Mouse (Mus musculus) limb, embryonic 11.5 days (tissue): ENCODE data around the gene Fam20c. TPM values are rescaled to one million over a fixed set of nuclear protein-coding genes. Genes with fewer than 3 reads are reported as not detected.

Experiments
- ATAC-seq: fragments of 200-750 bp; cut with Nextera tagmentation; 2 replicates; pipeline ENCODE4 v1.8.0; 2017; ENCODE audit warnings: low read depth; ENCODE audit not compliant: insufficient number of reproducible peaks, low FRiP score, low TSS enrichment
- DNase-seq: peaks from one replicate; pipeline ENCODE4 v3.0.0-alpha.2; 2015; ENCODE audit warnings: low spot score
- H3K27ac ChIP-seq: fragments of 300-500 bp; sonication (generic); replicated peaks from 2 replicates; pipeline ENCODE4 v1.5.1; 2014; ENCODE audit warnings: low read depth, mild to moderate bottlenecking, low read length
- H3K27me3 ChIP-seq: fragments of 300-500 bp; sonication (generic); 2 replicates; pipeline ENCODE4 v1.6.1; 2014; ENCODE audit warnings: mild to moderate bottlenecking, low read length, mixed read lengths; ENCODE audit not compliant: control insufficient read depth, insufficient read depth
- H3K36me3 ChIP-seq: fragments of 300-500 bp; sonication (generic); 2 replicates; pipeline ENCODE4 v1.6.1; 2014; ENCODE audit warnings: mild to moderate bottlenecking, low read length, moderate library complexity, mixed read lengths; ENCODE audit not compliant: control insufficient read depth, insufficient read depth
- H3K4me1 ChIP-seq: fragments of 300-500 bp; sonication (generic); 2 replicates; pipeline ENCODE4 v1.6.1; 2014; ENCODE audit warnings: low read length, mixed read lengths; ENCODE audit not compliant: control insufficient read depth, insufficient read depth
- H3K4me2 ChIP-seq: fragments of 300-500 bp; sonication (generic); 2 replicates; pipeline ENCODE4 v1.6.1; 2014; ENCODE audit warnings: low read depth, mild to moderate bottlenecking, moderate library complexity; ENCODE audit not compliant: severe bottlenecking
- H3K4me3 ChIP-seq: fragments of 300-500 bp; sonication (generic); 2 replicates; pipeline ENCODE4 v1.5.1; 2014; ENCODE audit warnings: low read depth, low read length
- H3K9ac ChIP-seq: fragments of 300-500 bp; sonication (generic); 2 replicates; pipeline ENCODE4 v1.6.1; 2014; ENCODE audit warnings: mild to moderate bottlenecking, low read length
- H3K9me3 ChIP-seq: fragments of 300-500 bp; sonication (generic); 2 replicates; pipeline ENCODE4 v1.6.1; 2016; ENCODE audit warnings: low read length; ENCODE audit not compliant: control insufficient read depth
- WGBS: fragments of 180-500 bp; shearing (Covaris S2); extraction: QIAGEN DNeasy Blood & Tissue Kit; methylation state at CpG from one replicate; pipeline ENCODE4 v1.1.7; 2014; 5-methylcytosine and 5-hydroxymethylcytosine counted together
- polyA plus RNA-seq: library from polyadenylated mRNA; unstranded; fragments of >200 nt; fragmentation: Nextera tagmentation; extraction: Ambion mirVana; gene quantifications from 2 replicates; pipeline ENCODE4 v1.2.1, GENCODE M21; 2014

Fam20c gene
- polyA plus RNA-seq: 1.6 and 1.9 TPM in 2 replicates

DNA sequence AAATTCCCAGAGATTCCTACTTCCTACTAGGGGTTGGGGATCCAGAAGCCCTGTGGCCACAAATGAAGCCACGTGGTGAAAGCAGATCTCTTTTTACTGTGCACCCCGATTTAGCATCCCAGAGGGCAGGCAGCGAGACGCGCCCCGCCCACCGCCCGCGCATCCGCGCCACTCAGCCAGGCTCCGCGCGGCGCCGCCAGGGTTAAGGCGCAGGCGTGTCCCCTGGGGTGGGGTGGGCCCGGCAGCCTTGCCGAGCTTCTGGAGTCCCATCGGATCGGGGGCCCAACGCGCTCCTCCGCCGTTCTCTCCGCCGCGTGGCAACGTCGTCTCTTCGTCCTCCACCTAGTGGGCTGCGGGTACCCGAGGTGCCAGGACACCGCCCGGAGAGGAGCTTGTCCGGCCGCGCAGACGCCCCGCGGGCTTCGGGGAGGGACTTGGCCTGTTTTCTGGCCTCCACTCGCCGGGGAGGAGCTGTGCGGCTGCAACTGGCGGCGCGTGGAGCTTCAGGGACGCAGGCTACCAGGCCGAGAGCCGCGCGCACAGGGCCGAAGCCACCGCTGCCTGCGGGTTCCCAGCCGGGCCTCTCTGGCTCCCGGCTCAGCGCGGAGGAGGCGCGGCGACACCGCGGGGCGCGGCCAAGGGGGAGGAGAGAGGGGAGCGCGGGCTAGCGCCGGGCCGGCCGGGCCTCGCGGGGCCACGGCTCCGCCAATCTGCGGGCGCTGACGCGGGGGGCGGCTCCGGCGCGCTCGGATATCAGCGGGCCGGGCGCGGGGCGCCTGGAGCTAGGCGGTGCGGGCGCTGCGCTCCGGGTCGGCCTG is at the start of gene Fam20c:
Fam20c (plus strand) TSS at position 212 of the 818 bp plus-strand sequence.
- no peak within 1 kb of the TSS for H3K27ac ChIP-seq
- peaks cover 12% of the 10 kb centered on the region for H3K4me1 ChIP-seq
- H3K9me3 ChIP-seq: no peaks in the 10 kb centered on the region
- DNase-seq (peak; percentile 71), ATAC-seq (peak; percentile 76)
- H3K9ac ChIP-seq: peak within 1 kb of the TSS; percentile 60
- H3K4me2 ChIP-seq: peak within 1 kb of the TSS; percentile 99
- WGBS: under 1% methylated on average over 91 of the region's 98 CpGs
- H3K27me3 ChIP-seq: peaks cover 53% of the 10 kb centered on the region
- H3K36me3 ChIP-seq: no peaks in the 10 kb centered on the region
- peak within 1 kb of the TSS; percentile 58 for H3K4me3 ChIP-seq

DNA sequence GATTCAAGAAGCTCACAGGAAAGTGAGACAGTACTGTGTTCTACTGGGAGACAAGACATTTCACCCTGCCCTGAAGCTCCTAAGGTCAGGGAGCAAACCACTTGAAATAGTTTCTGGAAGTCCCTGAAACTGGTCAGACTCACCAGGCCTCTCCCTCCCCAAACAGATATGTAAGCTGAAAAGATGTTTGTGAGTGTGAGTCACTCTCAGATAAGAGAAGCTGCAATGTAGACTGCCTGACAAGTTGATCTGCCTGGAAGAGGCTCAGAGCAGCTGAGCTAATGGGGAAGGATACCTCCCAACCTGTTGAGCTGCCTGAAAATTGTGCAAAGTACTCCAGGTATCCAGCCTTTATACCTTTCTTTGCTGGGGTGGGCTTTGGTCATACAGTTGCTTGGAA is 46.9 kb upstream of the Fam20c start:
- no peaks in the 10 kb centered on the region for H3K27me3 ChIP-seq
- H3K9me3 ChIP-seq: no peaks in the 10 kb centered on the region
- no peak overlapping the region for H3K4me2 ChIP-seq
- no peak for ATAC-seq
- H3K4me3 ChIP-seq: no peak overlapping the region
- DNase-seq: no peak
- H3K27ac ChIP-seq: no peak overlapping the region
- H3K36me3 ChIP-seq: no peaks in the 10 kb centered on the region
- H3K4me1 ChIP-seq: no peaks in the 10 kb centered on the region
- no peak overlapping the region for H3K9ac ChIP-seq

DNA sequence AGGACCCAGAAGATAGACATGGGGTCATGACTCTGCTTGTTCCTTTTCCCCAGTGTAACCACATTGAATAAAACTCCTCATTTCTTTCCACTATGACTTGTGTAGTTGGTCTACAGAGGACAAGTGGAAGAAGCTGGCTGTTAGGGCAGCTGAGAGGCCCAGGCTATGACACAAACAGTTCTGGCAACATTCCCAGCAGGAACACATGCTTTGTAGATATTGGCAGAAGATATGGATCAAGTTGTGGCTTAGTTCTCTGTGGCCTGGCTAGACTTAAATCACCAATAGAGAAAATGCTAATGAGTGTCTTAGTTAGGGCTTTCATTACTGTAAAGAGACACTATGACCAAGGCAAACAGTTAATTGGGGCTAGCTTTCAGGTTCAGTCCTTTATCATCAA is 45.7 kb upstream of the Fam20c start:
- ATAC-seq: no peak

DNA sequence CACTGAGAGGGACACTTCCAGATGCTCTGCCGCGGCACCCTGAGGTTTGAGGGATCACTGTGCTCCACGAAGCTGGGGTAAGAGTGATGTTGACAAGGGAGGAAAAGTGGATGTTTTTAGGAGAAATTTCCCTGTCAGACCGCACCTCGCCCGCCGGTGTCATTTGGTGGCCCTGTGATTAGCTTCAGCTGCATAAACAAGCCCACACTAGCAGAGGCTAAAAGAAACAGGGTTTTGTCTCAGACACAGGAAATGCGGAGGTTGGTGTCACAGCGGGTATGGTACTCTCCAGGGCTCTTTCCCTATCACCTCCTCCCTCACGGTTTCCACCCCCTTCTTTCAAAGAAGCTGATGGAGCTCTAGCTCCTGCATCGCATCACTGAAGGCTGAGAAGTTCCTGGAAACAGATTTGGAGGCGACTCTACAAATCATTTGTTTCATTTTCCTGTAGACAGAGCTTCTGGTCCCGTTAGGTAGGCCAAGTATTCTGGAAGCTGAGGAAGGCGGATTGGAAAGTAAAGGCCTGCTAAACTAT is 38.7 kb upstream of the Fam20c start:
- 21% methylated on average over 14 of the region's 14 CpGs for WGBS
- DNase-seq: peak; percentile 25

More for the DNA sequence above, 45.7 kb upstream of the Fam20c start:
- no peak overlapping the region for H3K4me3 ChIP-seq
- no peak overlapping the region for H3K9ac ChIP-seq
- no peak overlapping the region for H3K4me2 ChIP-seq
- H3K4me1 ChIP-seq: no peaks in the 10 kb centered on the region
- no peaks in the 10 kb centered on the region for H3K9me3 ChIP-seq
- no peak for DNase-seq
- no peak overlapping the region for H3K27ac ChIP-seq
- no peaks in the 10 kb centered on the region for H3K36me3 ChIP-seq
- H3K27me3 ChIP-seq: no peaks in the 10 kb centered on the region

DNA sequence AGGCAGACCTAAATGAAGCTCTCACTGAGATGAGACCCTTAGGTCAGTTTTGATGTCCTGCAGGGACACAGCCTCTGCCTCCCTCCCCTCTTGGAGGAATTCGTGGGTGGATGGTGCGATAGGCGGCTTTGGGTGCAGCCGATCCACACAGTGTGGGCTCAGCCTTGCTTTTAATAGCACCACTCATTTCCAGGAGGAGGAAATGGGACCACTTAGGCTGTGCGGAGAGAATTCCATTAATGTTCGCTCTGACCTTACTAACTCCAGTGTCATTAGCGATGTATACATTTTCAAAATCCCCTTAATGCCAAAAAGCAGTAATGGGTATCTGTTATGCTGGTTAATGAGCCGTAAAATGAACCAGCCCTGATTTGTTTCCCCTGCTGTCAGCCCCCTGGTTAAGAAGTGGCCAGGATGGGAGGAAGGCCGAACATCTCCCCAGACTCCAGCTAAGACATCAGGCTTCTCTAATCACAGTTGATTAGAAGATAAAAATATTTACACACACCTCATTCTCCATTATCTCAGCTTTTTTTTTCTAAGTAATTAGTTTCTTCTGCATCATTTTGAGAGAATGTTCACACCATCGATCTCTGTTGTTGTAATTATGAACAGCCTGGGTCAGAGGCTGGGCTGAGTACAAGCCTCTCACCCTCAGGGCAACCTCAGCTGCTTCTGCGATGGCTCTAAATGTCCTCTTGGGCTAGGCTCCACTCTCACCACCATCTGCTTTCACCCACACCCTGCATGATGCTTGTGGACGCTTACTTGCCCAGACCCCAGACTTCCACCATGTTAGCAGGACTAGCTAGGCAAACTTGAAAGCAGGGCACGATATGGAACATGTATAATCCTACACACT is 33.8 kb upstream of the Fam20c start:
- Histone ChIP-seq H3K27me3 (no peaks in the 10 kb centered on the region), H3K4me1 (no peaks in the 10 kb centered on the region), H3K4me3 (no peak overlapping the region), H3K27ac (no peak overlapping the region), H3K4me2 (no peak overlapping the region), H3K9ac (no peak overlapping the region), H3K36me3 (no peaks in the 10 kb centered on the region), H3K9me3 (no peaks in the 10 kb centered on the region)
- ATAC-seq (no peak), DNase-seq (no peak)
- WGBS: 38% methylated on average over 13 of the region's 13 CpGs

More for the DNA sequence above, 38.7 kb upstream of the Fam20c start:
- no peak overlapping the region; the same call in 1 of the 2 replicates for H3K4me2 ChIP-seq
- H3K27ac ChIP-seq: no peak overlapping the region
- H3K36me3 ChIP-seq: no peaks in the 10 kb centered on the region
- ATAC-seq: no peak
- H3K9me3 ChIP-seq: no peaks in the 10 kb centered on the region
- no peak overlapping the region for H3K9ac ChIP-seq
- H3K4me3 ChIP-seq: no peak overlapping the region
- H3K4me1 ChIP-seq: no peaks in the 10 kb centered on the region
- no peaks in the 10 kb centered on the region for H3K27me3 ChIP-seq

DNA sequence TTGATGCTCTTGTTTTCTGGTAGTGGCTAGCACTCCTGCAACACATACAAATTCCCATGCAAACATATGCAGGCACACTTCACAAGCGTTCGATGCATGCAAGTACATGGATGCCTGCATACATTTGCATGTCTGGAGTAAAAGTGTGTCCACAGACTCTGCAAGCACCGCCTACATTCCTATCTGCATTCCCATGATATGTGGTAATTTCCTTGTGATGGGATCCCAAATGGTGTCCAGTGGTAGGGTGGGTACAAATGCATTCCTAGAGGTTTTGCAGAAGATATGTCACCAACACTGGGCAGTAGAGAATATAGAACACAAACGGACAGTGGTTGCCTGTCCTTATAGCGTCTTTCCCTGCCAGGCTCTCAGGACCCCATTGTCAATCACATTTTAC is 29.9 kb upstream of the Fam20c start:
- WGBS: 90% methylated on average over 5 of the region's 5 CpGs
- Histone ChIP-seq H3K4me2 (no peak overlapping the region), H3K36me3 (no peaks in the 10 kb centered on the region), H3K27ac (no peak overlapping the region), H3K27me3 (no peaks in the 10 kb centered on the region), H3K9ac (no peak overlapping the region), H3K4me1 (no peaks in the 10 kb centered on the region), H3K9me3 (no peaks in the 10 kb centered on the region), H3K4me3 (no peak overlapping the region)
- ATAC-seq: no peak
- no peak for DNase-seq

DNA sequence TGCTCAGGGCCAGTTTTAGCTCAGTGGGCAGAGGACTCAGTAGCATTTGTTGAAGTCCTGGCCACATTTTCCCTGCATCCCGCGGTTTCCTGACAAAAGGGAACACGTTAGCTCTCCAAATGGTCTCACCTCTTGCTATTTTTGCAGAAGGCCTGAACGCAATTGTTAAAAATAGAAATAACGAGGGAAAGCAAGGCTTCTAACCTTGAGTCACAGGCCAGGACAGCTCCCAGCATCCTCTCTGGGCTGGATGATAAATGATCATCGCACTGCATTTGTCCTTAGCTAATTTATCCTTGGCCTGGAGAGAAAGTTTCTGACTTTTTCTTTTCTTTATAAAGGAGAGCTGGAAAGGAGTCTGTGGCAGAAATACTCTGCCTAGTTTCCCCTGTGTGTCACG is 29.2 kb upstream of the Fam20c start:
- ATAC-seq (no peak), DNase-seq (no peak)
- no peaks in the 10 kb centered on the region for H3K4me1 ChIP-seq
- no peaks in the 10 kb centered on the region for H3K27me3 ChIP-seq
- no peaks in the 10 kb centered on the region for H3K36me3 ChIP-seq
- no peak overlapping the region for H3K4me2 ChIP-seq
- no peak overlapping the region for H3K27ac ChIP-seq
- H3K9me3 ChIP-seq: no peaks in the 10 kb centered on the region
- H3K4me3 ChIP-seq: no peak overlapping the region
- 65% methylated on average over 7 of the region's 7 CpGs for WGBS
- no peak overlapping the region for H3K9ac ChIP-seq

DNA sequence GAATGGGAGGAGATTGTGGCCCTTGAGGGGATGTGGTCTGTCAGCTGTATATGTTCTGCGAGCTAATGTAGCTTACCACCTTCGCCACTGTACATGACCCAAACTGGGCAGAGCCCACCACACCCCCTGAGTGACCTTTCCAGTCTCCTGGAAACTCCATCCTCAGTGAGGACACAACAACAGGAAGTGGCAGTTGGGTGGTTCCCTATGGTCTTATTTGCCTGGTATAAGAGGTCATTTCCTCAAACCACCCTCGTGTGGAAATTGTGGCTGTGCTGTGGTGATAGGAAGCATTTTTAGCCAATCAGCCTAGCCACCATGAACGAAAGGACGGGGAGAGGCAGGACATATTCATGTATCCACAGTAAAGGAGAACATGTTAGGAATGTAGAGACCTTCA is 23.5 kb upstream of the Fam20c start:
- H3K9me3 ChIP-seq: no peaks in the 10 kb centered on the region
- no peaks in the 10 kb centered on the region for H3K27me3 ChIP-seq
- H3K4me3 ChIP-seq: no peak overlapping the region
- H3K4me1 ChIP-seq: 0 out of 2 replicates have a peak, but pooled peaks cover 3% of the 10 kb centered on the region
- DNase-seq (no peak), ATAC-seq (no peak)
- no peak overlapping the region for H3K9ac ChIP-seq
- no peaks in the 10 kb centered on the region for H3K36me3 ChIP-seq
- 84% methylated on average over 5 of the region's 5 CpGs for WGBS
- no peak overlapping the region for H3K4me2 ChIP-seq
- no peak overlapping the region for H3K27ac ChIP-seq
